In genomic region chr2:37869628-37870027, GRCm38 (mm10) we compare ENCODE assay signal across 14 mouse cellular contexts.
DNase-seq lines count a peak whose midpoint lies in the region; ATAC-seq and TF ChIP-seq lines count a peak whose summit lies in the region.
"Had no signal": no experiment of that assay in that cellular context is flagged by ENCODE, and none has a peak within 500 bp of the region (broad histone marks: within the 10 kb centered on the region; RNA-seq: fewer than 3 reads in every experiment).

No protein-coding gene starts in this region.

- DNase-seq in cerebellum, postnatal 14 days, result peak; percentile 48 to 61
- no peak for DNase-seq in cerebellum, adult 2 months
- DNase-seq in embryonic facial prominence, embryonic 10.5 days (ENCODE audit: low spot score), result peak; percentile 63
- no peak for DNase-seq in spleen, postnatal 10 days (ENCODE audit: low spot score in 2 of 2)
- no peak for DNase-seq in heart, adult 11 months
- DNase-seq in kidney, postnatal 4 days, result no peak
- DNase-seq: kidney, adult 8-10 months; layer of hippocampus, postnatal 36 days; right cerebral cortex, postnatal 14 days had no signal

- no peak overlapping the region for H3K27ac ChIP-seq in cerebellum, adult 2 months (ENCODE audit: insufficient read depth, low read length)
- H3K27ac ChIP-seq in embryonic facial prominence, embryonic 10.5 days (replicated peaks), result 0 out of 2 replicates have a peak overlapping the region, but pooled peaks have one; percentile 40
- H3K27ac ChIP-seq in hindbrain, embryonic 16.5 days (ENCODE audit: low read depth, low read length), result no peak overlapping the region
- H3K27ac ChIP-seq in midbrain, embryonic 16.5 days (ENCODE audit: low read length), result no peak overlapping the region
- H3K27ac ChIP-seq: lung, embryonic 15.5 days; stomach, postnatal 0 days had no signal

- no peak for TF ChIP-seq CTCF in cerebellum, adult 2 months (IDR thresholded peaks at IDR 0.05; ENCODE audit: borderline replicate concordance, insufficient read depth, low read depth, low read length)

- H3K9ac ChIP-seq in hindbrain, embryonic 16.5 days (ENCODE audit: low read depth, low read length), result no peak overlapping the region
- H3K9ac ChIP-seq in midbrain, embryonic 16.5 days (ENCODE audit: low read depth, low read length), result no peak overlapping the region
- H3K9ac ChIP-seq: heart, embryonic 12.5 days; lung, embryonic 15.5 days had no signal

- no peak overlapping the region for H3K4me3 ChIP-seq in cerebellum, adult 2 months (replicated peaks; ENCODE audit: insufficient read depth, low read depth, low read length)
- no peak overlapping the region for H3K4me3 ChIP-seq in embryonic facial prominence, embryonic 10.5 days
- H3K4me3 ChIP-seq in hindbrain, embryonic 16.5 days (ENCODE audit: low read length), result no peak overlapping the region
- no peak overlapping the region for H3K4me3 ChIP-seq in midbrain, embryonic 16.5 days (ENCODE audit: low read depth, low read length)
- H3K4me3 ChIP-seq: heart, embryonic 12.5 days; lung, embryonic 15.5 days had no signal

- no peaks in the 10 kb centered on the region for H3K27me3 ChIP-seq in cerebellum, adult 2 months (ENCODE audit: control insufficient read depth, insufficient read depth, low read length)
- H3K27me3 ChIP-seq in embryonic facial prominence, embryonic 10.5 days (replicated peaks; ENCODE audit: low read depth, poor library complexity, severe bottlenecking), result no peaks in the 10 kb centered on the region
- no peaks in the 10 kb centered on the region for H3K27me3 ChIP-seq in hindbrain, embryonic 16.5 days (replicated peaks; ENCODE audit: control insufficient read depth, insufficient read depth, low read length)
- no peaks in the 10 kb centered on the region for H3K27me3 ChIP-seq in midbrain, embryonic 16.5 days (ENCODE audit: control insufficient read depth, insufficient read depth, low read depth, low read length)
- H3K27me3 ChIP-seq: heart, embryonic 12.5 days; lung, embryonic 15.5 days had no signal

- peak; percentile 71 for ATAC-seq in hindbrain, embryonic 16.5 days
- ATAC-seq in midbrain, embryonic 16.5 days, result peak; percentile 70; the same call in 1 of the 2 replicates

- peaks cover 15% of the 10 kb centered on the region for H3K4me1 ChIP-seq in cerebellum, adult 2 months (ENCODE audit: control insufficient read depth, insufficient read depth, low read length)
- H3K4me1 ChIP-seq in embryonic facial prominence, embryonic 10.5 days, result peaks cover 15% of the 10 kb centered on the region
- peaks cover 10% of the 10 kb centered on the region for H3K4me1 ChIP-seq in hindbrain, embryonic 16.5 days (ENCODE audit: control insufficient read depth, insufficient read depth, low read depth, low read length)
- 0 out of 2 replicates have a peak, but pooled peaks cover 4% of the 10 kb centered on the region for H3K4me1 ChIP-seq in midbrain, embryonic 16.5 days (ENCODE audit: control insufficient read depth, insufficient read depth, low read length)

- 17% methylated on average over 6 of the region's 6 CpGs for WGBS in cerebellum, adult 2 months
- 35% methylated on average over 6 of the region's 6 CpGs for WGBS in embryonic facial prominence, embryonic 10.5 days
- WGBS in hindbrain, embryonic 16.5 days, result 13% methylated on average over 6 of the region's 6 CpGs
- WGBS in midbrain, embryonic 16.5 days, result 23% methylated on average over 6 of the region's 6 CpGs

- H3K36me3 ChIP-seq in embryonic facial prominence, embryonic 10.5 days (replicated peaks), result no peaks in the 10 kb centered on the region
- H3K36me3 ChIP-seq in hindbrain, embryonic 16.5 days (ENCODE audit: control insufficient read depth, insufficient read depth, low read length), result no peaks in the 10 kb centered on the region
- no peaks in the 10 kb centered on the region for H3K36me3 ChIP-seq in midbrain, embryonic 16.5 days (ENCODE audit: control insufficient read depth, insufficient read depth, low read length)
- H3K36me3 ChIP-seq: lung, embryonic 15.5 days had no signal

- TF ChIP-seq POLR2A in cerebellum, adult 2 months (IDR thresholded peaks at IDR 0.05; ENCODE audit: borderline replicate concordance, insufficient read depth, low read length), result no peak

- H3K4me2 ChIP-seq in hindbrain, embryonic 16.5 days (ENCODE audit: low read length), result no peak overlapping the region
- H3K4me2 ChIP-seq in midbrain, embryonic 16.5 days (ENCODE audit: low read length), result no peak overlapping the region
- H3K4me2 ChIP-seq: heart, embryonic 12.5 days; lung, embryonic 15.5 days had no signal

- H3K9me3 ChIP-seq in embryonic facial prominence, embryonic 10.5 days, result no peaks in the 10 kb centered on the region
- no peaks in the 10 kb centered on the region for H3K9me3 ChIP-seq in hindbrain, embryonic 16.5 days (ENCODE audit: control insufficient read depth, low read length)
- no peaks in the 10 kb centered on the region for H3K9me3 ChIP-seq in midbrain, embryonic 16.5 days (replicated peaks; ENCODE audit: control insufficient read depth, low read length, poor library complexity, severe bottlenecking)
- H3K9me3 ChIP-seq: heart, embryonic 12.5 days; lung, embryonic 15.5 days had no signal

Comparison
In these comparisons a context has a peak if more than half of its experiments do, and no peak if none do; other contexts are left out.
1. DNase-seq: peak in cerebellum, postnatal 14 days (2 of 2) and embryonic facial prominence, embryonic 10.5 days (single experiment); none in cerebellum, adult 2 months (0 of 2), spleen, postnatal 10 days (0 of 2), heart, adult 11 months (single experiment) and kidney, postnatal 4 days (0 of 2).